Mouse (Mus musculus) adrenal gland, postnatal 10 days (tissue): ENCODE data around the gene Cnot10. TPM values are rescaled to one million over a fixed set of nuclear protein-coding genes. Genes with fewer than 3 reads are reported as not detected.
A peak's percentile ranks its signal among the peaks of the same experiment; 100 is the strongest.
"Not testable (repeated sequence)": the region's sequence is repeated elsewhere in the genome, so short reads cannot be mapped to it uniquely, and the experiment has no call there.

ENCODE experiments used
- DNase-seq: peaks from one replicate; pipeline ENCODE4 v3.0.0; 2021; ENCODE audit warnings: mixed read lengths
- total RNA-seq, 2 experiments: library from RNA; stranded (reverse); gene quantifications; 2 replicates each; pipeline ENCODE4 v1.2.3; 2021

Gene Cnot10
- total RNA-seq, 2 experiments from 2014 or later = 36.0 to 39.9 TPM

- no peak for DNase-seq
Measured at GRCm38 (mm10) chr9:114650938-114651634, 11.1 kb upstream of the Cnot10 start.

DNA sequence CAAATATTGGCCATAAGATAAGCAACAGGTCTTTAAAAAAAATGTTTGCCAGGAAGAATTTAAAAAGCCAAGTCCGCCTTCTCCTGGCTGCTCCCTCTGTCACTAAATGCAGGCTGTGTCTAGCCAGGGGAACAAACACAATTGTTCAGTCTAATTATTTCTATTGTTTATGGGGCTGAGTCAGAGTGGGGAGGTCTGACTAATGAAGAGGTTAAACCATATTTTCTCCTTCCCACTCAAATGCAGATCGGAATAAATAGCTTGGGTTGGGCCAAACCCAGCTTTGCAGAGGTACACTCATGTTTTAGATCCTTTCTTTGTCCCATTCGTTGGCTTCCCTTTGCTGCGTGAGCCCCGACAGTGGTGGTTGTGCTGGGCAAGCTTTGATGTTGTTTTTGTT is 9.4 kb upstream of the Cnot10 start:
- DNase-seq = no peak

DNA sequence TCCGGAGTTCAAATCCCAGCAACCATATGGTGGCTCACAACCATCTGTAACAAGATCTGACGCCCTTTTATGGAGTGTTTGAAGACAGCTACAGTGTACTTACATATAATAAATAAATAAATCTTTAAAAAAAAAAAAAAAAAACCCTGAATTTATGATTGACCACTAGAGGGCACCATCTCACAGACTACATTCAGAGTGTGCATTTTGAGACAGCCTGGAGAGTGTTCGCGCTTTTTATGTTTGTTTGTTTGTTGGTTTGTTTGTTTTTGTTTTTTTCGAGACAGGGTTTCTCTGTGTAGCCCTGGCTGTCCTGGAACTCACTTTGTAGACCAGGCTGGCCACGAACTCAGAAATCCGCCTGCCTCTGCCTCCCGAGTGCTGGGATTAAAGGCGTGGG is 8.5 kb upstream of the Cnot10 start:
- DNase-seq = not testable (repeated sequence)

DNA sequence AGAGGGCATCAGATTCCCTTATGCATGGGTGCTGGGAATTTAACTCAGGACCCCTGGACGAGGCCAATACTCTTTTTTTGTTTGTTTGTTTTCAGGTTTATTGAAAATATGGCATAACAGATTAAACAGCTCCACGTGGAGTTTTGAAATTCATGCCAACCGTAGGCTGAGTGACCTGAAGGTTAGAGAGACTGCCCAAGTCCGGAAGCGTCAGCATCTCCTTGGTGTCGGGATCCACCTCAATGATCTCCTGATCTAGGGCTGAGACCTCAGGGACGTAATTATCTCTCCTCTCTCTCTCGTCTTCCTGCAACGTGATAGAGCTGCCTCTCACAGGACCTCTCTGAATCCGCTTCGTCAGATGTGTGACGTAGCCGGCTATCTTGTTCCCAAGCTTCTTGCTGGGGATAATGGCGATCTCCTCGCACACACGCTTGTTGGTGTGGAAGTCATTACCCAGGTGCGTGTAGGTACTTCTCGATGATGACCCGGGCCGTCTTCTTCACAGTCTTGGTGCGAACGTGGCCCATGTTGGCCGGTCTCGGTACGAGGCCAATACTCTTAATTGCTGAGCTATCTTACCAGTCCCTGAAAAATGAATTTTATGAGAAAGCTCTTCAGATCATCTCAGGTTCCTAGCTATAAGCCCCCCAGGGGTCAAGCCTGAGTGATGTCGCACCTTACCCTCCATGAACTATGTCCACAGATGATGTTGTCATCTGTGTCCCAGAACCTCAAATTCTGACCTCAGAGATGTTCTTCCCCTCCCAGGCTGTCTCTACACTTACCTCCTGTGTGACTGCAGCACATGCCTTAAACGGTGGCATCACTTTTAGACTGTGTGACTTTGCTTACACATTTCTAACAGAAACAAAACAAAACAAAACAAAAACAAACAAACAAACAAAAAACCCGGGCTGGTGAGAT is 7.8 kb upstream of the Cnot10 start:
- DNase-seq = no peak

DNA sequence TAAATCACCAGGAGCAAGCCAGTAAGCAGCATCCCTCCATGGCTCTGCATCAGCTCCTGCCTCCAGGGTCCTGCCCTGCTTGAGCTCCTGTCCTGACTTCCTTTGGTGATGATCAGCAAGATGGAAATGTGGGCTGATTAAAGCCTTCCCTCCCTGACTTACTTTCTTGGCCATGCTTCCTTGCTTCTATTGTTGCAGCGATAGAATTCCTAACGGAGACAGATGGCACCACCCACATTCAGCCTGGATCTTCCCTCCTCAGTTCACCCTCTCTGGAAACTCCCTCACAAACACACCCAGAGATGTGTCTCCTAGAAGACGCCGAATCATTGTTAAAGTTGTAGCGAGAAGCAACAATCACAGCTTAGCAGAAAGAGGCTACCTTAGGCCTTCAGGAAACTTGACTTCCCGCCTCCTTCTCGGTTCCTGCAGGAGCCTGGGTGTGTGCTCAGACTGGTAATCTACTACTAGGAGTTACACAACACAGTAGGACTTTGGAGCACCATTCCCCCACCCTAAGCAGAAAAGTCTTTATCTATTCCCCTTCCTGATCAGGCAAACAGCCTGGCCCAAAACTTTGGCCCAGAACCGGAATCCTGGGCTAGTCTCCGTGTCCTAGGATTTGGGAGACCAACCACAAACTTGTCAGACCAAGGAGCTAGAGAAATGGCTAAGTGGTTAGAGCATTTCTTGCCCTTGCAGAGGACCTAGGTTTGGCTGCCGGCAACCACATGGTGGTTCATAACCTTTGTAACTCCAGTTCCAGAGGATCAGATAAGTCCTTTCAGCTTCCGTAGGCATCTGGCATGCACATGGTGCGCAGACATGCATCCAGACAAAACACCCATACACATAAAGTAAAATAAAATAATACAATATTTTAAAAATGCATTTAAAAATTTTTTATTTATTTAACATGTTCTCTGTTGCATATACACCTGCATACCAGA is 6.8 kb upstream of the Cnot10 start:
- no peak for DNase-seq

GRCm38 (mm10) chr9:114639186-114639748 is 717 bp downstream of the Cnot10 start:
- peak; percentile 6 for DNase-seq

DNA sequence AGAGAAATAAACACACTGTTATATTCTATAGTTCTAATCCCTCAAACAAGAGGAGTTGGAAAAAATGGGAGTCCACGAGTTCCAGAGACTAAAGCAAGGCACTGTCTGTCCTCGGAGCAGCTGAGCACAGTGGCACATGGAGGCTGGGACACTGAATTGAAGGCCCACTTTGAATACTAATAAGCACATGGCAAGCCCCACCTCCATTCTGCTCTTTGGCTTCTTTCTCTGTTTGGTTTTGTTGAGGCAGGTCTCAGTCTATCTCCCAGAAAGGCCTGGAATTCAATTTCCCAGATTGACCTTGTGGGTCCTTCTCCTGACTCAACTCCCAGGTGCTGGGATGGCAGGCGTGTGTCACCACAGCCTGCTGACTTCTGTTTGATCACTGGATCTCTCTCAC is 3.2 kb downstream of the Cnot10 start:
- no peak for DNase-seq

DNA sequence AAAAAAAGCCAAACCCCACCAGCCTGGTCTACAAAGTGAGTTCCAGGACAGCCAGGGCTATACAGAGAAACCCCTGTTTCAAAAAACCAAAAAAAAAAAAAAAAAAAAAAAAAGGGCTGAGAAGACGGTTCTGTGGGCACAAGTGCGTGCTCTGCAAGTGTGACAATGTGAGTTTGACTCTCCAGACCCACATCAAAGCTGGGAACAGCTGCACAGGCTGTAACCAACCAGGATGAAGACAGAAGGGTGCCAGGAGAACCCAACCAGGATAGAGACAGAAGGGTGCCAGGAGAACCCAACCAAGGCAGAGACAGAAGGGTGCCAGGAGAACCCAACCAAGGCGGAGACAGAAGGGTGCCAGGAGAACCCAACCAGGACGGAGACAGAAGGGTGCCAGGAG is 3.8 kb downstream of the Cnot10 start:
- no peak for DNase-seq

DNA sequence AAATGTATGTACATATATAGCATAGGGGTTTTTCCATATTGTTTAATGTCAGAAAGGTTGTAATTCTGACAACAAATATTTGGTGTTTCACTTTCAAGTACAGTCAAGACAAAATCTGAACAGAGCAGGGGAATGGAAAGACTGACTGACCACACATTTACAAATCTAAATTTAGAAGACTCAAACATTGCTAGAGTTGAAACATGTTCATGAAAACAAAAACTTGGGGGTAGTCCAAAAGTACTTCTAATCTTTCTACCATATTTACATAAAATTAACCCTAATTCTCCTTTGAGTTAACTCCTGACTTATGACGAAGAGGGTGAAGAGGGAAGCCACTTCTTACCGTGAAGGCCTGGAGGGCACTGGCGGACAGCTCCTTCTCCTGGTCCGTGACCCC is 7.7 kb downstream of the Cnot10 start:
- DNase-seq = no peak

DNA sequence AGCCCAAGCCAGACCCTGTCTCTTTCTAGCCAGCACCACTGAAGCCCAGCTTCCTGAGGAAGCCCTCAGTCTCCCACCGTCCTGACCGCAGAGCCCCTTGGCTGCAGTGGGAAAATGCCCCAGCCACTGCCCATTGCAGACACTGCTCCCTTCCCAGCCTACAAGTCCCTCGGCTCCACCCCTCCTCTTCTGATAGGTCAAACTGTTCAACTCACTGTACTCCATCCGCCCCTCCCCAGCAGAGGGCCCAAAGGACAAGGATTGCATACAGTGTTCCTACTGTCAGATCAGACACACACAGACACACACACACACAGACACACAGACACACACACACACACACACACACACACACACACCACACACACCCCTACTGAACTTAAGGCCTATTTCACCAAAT is 13.3 kb downstream of the Cnot10 start:
- no peak for DNase-seq

DNA sequence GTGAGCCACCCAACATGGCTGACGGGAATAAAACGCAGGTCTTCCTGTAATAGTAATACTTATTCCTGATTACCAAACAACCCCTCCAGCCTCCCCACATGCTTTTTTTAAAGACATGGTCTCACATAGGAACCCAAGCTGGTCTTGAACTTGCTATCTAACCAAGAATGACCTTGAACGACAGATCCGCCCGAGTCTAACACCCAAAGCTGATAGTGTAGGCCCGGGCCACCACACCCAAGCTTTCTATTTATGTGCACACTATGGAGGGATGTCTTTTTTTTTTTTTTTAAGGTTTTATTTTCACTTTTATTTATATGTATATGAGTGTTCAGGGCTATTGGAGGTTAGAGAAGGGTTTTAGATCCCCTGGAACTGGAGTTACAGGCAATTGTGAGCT is 15.8 kb downstream of the Cnot10 start:
- no peak for DNase-seq

DNA sequence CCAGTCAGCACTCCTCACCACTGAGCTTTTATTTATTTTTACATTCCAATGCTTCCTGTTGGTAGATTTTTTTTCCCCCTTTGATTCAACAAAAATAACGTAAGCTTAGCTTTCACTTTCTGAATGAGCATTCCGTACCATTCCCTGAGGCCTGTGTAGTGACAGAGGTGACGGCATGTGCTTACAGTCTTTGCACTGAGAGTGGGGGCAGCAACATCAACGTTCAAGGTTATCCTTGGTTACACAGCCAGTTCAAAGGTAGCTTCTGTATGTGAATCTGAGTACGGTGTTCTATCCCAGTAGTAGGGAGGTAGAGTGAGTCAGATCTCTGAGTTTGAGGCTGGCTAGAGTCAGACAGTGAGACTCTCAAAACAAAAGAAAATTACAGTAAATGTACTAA is 18.8 kb downstream of the Cnot10 start:
- DNase-seq = no peak

DNA sequence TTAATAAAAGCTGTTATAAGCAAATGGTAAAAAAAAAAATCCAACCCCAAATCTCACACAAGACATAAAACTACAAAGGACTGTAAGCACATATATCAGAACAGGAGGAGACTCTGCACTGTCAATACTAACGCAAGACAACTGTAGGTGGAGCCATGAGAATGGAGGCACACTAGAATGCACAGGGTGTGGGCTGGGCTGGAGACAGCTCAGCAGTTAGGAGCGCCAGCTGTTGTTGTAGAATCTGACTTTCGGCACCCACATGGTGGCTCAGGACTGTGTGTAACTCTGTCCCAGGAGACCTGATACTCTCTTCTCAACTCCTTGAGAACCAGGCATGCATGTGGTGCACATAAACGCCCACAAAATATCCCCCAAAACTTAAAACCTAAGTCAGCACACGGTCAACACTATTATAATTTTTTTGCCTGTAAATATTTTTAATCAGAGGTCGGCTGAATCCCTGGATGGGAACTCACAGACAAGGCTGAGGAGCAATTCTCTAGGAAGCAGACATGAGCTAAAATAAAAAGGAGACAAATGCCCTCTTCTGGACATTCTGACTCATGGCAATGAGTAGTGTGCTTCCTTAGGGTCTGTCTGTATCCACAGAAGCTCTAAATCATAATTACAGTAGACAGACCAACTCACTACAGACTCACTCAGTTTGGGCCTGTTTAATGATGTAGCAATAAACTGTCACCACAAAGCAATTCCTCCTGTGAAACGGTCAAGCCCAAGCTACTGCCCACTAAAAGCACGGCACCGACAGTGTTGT is 25.6 kb downstream of the Cnot10 start:
- DNase-seq = no peak

- no peak for DNase-seq
Measured at GRCm38 (mm10) chr9:114613026-114613425, 27.0 kb downstream of the Cnot10 start.

- peak; percentile 23 for DNase-seq
Measured at GRCm38 (mm10) chr9:114612566-114612965, 27.4 kb downstream of the Cnot10 start.

GRCm38 (mm10) chr9:114610266-114610665 is 29.7 kb downstream of the Cnot10 start:
- no peak for DNase-seq

GRCm38 (mm10) chr9:114603876-114604540 is 36.0 kb downstream of the Cnot10 start:
- no peak for DNase-seq

- no peak for DNase-seq
Measured at GRCm38 (mm10) chr9:114601096-114601495, 38.9 kb downstream of the Cnot10 start.

DNA sequence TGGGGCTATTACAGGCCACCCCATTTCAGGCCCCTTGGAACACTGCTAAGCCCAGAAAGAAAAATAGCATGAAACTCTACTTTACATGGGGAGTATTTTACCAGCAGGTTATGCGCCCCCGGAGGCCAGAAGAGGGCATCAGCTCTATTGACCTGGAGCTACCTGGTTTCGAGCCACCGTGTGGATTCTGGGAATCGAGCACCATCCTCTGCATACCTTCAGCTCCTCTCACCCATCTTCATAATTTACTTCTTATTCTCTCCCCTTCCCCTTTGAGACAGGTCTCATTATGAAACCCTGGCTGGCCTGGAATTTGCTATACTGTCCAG is 55.0 kb downstream of the Cnot10 start:
- DNase-seq = peak; percentile 12

GRCm38 (mm10) chr9:114584183-114585016 is 55.6 kb downstream of the Cnot10 start:
- peak; percentile 36 for DNase-seq
